ENCODE assay signal across 23 mouse cellular contexts in the genomic region with DNA sequence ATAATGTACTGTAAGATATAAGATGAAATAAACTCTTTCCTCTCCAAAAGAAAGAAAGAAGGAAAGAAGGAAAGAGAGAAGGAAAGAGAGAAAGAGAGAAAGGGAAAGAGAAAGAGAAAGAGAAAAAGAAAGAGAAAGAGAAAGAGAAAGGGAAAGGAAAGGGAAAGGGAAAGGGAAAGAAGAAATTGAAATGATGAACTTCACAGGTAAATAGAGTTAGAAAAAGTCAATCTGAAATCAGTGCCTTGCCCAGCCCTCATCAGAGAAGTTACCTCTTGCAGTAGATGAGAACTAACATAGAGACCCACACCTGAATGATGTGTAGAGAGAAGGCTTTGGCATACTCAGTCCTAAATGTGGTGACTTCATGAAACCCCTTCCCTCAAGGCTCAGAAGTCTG. TPM values are rescaled to one million over a fixed set of nuclear protein-coding genes. Genes with fewer than 3 reads are reported as not detected.
DNase-seq lines count a peak whose midpoint lies in the region; ATAC-seq lines count a peak whose summit lies in the region.
"Had no signal": no experiment of that assay in that cellular context is flagged by ENCODE, and none has a peak within 500 bp of the region (broad histone marks: within the 10 kb centered on the region; RNA-seq: fewer than 3 reads in every experiment).

No protein-coding gene starts in this region.

- ATAC-seq in activated CD4-positive, CD25-positive, alpha-beta regulatory T cell, adult 4 months: peak; percentile 52
- ATAC-seq in inflammation-experienced regulatory T-cells, adult 6 months: peak; percentile 58
- ATAC-seq: forebrain, embryonic 13.5 days; forebrain, embryonic 15.5 days; forebrain, postnatal 0 days; Patski had no signal

- no peak overlapping the region for H3K27ac ChIP-seq in limb, embryonic 10.5 days
- H3K27ac ChIP-seq: embryonic facial prominence, embryonic 10.5 days; embryonic facial prominence, embryonic 12.5 days; forebrain, embryonic 13.5 days; forebrain, embryonic 15.5 days had no signal

- H3K4me3 ChIP-seq in limb, embryonic 10.5 days: no peak overlapping the region
- H3K4me3 ChIP-seq: embryonic facial prominence, embryonic 10.5 days; embryonic facial prominence, embryonic 12.5 days; forebrain, embryonic 13.5 days; forebrain, embryonic 15.5 days had no signal

- H3K27me3 ChIP-seq in limb, embryonic 10.5 days (ENCODE audit: low read depth, poor library complexity, severe bottlenecking): no peaks in the 10 kb centered on the region
- H3K27me3 ChIP-seq: CH12.LX; embryonic facial prominence, embryonic 12.5 days; forebrain, embryonic 13.5 days; forebrain, embryonic 15.5 days; Patski had no signal

- H3K9me3 ChIP-seq in limb, embryonic 10.5 days (replicated peaks): no peaks in the 10 kb centered on the region
- H3K9me3 ChIP-seq: embryonic facial prominence, embryonic 10.5 days; embryonic facial prominence, embryonic 12.5 days; forebrain, embryonic 13.5 days; forebrain, embryonic 15.5 days; G1E had no signal

- no peaks in the 10 kb centered on the region for H3K4me1 ChIP-seq in limb, embryonic 10.5 days
- H3K4me1 ChIP-seq: embryonic facial prominence, embryonic 12.5 days; forebrain, embryonic 13.5 days; forebrain, embryonic 15.5 days had no signal

- peak; percentile 13 for DNase-seq in CD4-positive helper T cell, adult 2 months (ENCODE audit: low read depth, low spot score)
- DNase-seq in adrenal gland, adult 18-20 months (ENCODE audit: low spot score in 2 of 2): no peak
- no peak for DNase-seq in limb, embryonic 10.5 days (ENCODE audit: low spot score)
- DNase-seq: adrenal gland, adult 8-10 months; adrenal gland, postnatal 14 days; adrenal gland, postnatal 36 days; B cell, adult 2 months; cerebellum, adult 11-12 months; cerebellum, adult 2 months; cerebellum, adult 9-10 months; cerebellum, postnatal 10 days; cerebellum, postnatal 25 days; forebrain, postnatal 0 days had no signal

- H3K36me3 ChIP-seq in limb, embryonic 10.5 days: no peaks in the 10 kb centered on the region
- H3K36me3 ChIP-seq: embryonic facial prominence, embryonic 10.5 days; embryonic facial prominence, embryonic 12.5 days; forebrain, embryonic 15.5 days had no signal

RNA-seq across cellular contexts. Expression of a gene that starts 17.7 kb away (rescaled TPM):
- 1 to 10 TPM; 1.7 to 3.5 TPM for polyA plus RNA-seq in activated CD4-positive, CD25-positive, alpha-beta regulatory T cell, adult 4 months (2017; shearing (Covaris generic))
- polyA plus RNA-seq in inflammation-experienced regulatory T-cells, adult 6 months (2017; shearing (Covaris generic)): 1 to 10 TPM; 1.3 to 2.8 (median 2.1) TPM
- 10 to 100 TPM; 15.8 to 17.1 TPM for total RNA-seq in adrenal gland, adult 18-20 months (2021)
- 1.6 and 2.3 TPM in 2 replicates for polyA plus RNA-seq in limb, embryonic 10.5 days (2016; fragmentation: Nextera tagmentation; extraction: Ambion mirVana)

RNA-seq across cellular contexts. Expression of a gene that starts 44.9 kb away (rescaled TPM):
- polyA plus RNA-seq in activated CD4-positive, CD25-positive, alpha-beta regulatory T cell, adult 4 months (2017; shearing (Covaris generic)): not detected
- not detected for polyA plus RNA-seq in inflammation-experienced regulatory T-cells, adult 6 months (2017; shearing (Covaris generic))
- not detected for total RNA-seq in adrenal gland, adult 18-20 months (2021)
- polyA plus RNA-seq in limb, embryonic 10.5 days (2016; fragmentation: Nextera tagmentation; extraction: Ambion mirVana): 0.06 TPM in 1 of 2 replicates, not detected in the other
- total RNA-seq: adrenal gland, postnatal 14 days; CH12.LX had no signal
- polyA plus RNA-seq: forebrain, embryonic 11.5 days; forebrain, embryonic 13.5 days; forebrain, embryonic 15.5 days; forebrain, postnatal 0 days; G1E had no signal
